Mouse (Mus musculus): ENCODE measurements around the gene Dnah17. TPM values are rescaled to one million over a fixed set of nuclear protein-coding genes. Genes with fewer than 3 reads are reported as not detected.

Gene Dnah17
- polyA plus RNA-seq, 1 experiment from 2014 or later, result 0.29 TPM

DNA sequence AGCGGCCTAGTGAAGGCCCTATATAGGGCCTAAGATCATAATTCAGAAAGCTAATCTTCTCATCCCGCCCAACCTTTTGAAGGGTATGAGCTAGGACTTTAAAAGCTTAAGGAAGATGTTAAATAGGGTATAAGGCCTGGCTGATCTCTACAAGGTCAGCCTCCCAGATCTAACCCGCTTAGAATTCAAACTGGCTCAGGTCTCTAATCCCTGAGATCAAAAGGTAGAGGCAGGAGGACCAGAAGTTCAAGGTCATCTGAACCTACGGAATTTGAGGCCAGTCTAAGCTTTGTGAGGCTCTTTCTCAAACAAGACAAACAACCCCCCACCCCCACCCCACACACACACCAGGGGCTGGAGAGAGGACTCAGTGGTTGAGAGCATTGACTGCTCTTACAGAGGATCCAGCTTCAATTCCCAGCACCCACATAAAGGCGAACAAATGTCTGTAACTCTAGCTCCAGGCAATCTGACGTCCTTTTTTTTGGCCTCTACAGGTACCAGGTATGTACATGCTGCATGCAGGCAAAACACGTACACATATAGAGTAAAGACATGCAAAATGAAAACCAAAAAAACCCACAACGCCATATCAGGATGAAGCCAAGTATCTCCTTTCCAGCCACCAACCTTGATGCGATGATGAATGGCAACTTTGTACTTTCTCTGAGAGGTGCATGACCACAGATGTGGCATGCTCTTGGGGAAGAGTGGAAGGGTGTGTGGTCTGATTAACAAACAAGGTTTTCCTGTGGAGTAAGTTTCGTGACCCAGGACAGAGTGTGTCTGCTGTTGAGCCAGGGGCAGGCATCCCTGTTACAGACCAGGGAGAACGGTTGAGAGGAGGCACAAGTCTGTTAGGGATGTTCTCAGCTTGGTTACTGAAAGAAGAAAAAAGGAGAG lies 157.5 kb downstream of the Dnah17 start:
- 70% methylated on average over 11 of the region's 11 CpGs for WGBS
- Histone ChIP-seq H3K9me3 (ENCODE audit: control insufficient read depth, low read depth, low read length) (no peaks in the 10 kb centered on the region), H3K27ac (ENCODE audit: low read length) (no peak overlapping the region), H3K36me3 (ENCODE audit: control insufficient read depth, insufficient read depth, low read length) (no peaks in the 10 kb centered on the region), H3K9ac (replicated peaks; ENCODE audit: low read depth, low read length) (no peak overlapping the region), H3K27me3 (ENCODE audit: control insufficient read depth, insufficient read depth, low read length) (no peaks in the 10 kb centered on the region), H3K4me3 (ENCODE audit: low read depth, low read length) (no peak overlapping the region), H3K4me2 (replicated peaks; ENCODE audit: low read depth, low read length) (no peak overlapping the region), H3K4me1 (ENCODE audit: control insufficient read depth, insufficient read depth, low read length) (peaks cover 21% of the 10 kb centered on the region)
- no peak for ATAC-seq (ENCODE audit: insufficient number of reproducible peaks, insufficient read depth, low FRiP score, low read depth)

Small RNAs within 50 kb of the gene (microRNA-seq; reads per million reads assigned to microRNA genes)
- gene Mir6933, result not detected

Other genes with a start within 250 kb of the Dnah17 start
- 9.2 and 11.5 TPM in 2 replicates for gene Socs3, start 160.6 kb downstream of the Dnah17 start, polyA plus RNA-seq (2014; fragmentation: Nextera tagmentation; extraction: Ambion mirVana)
- gene Pgs1, start 144.3 kb downstream of the Dnah17 start, polyA plus RNA-seq (2014; fragmentation: Nextera tagmentation; extraction: Ambion mirVana), result 30.6 and 30.8 TPM in 2 replicates
- gene Cyth1, start 118.0 kb upstream of the Dnah17 start, polyA plus RNA-seq (2014; fragmentation: Nextera tagmentation; extraction: Ambion mirVana), result 10.6 and 10.8 TPM in 2 replicates
- gene Usp36, start 159.6 kb upstream of the Dnah17 start, polyA plus RNA-seq (2014; fragmentation: Nextera tagmentation; extraction: Ambion mirVana), result 17.5 and 19.1 TPM in 2 replicates
- 0.62 TPM in 1 of 2 replicates, not detected in the other for gene Cep295nl, start 211.9 kb upstream of the Dnah17 start, polyA plus RNA-seq (2014; fragmentation: Nextera tagmentation; extraction: Ambion mirVana)
- 101 and 109 TPM in 2 replicates for gene Timp2, start 225.1 kb upstream of the Dnah17 start, polyA plus RNA-seq (2014; fragmentation: Nextera tagmentation; extraction: Ambion mirVana)